Mouse (Mus musculus): ENCODE data around the gene E2f6. TPM values are rescaled to one million over a fixed set of nuclear protein-coding genes. Genes with fewer than 3 reads are reported as not detected.

The E2f6 gene
- 10 to 100 TPM; 53.1 to 57.7 TPM for total RNA-seq (2021)
- long read RNA-seq, experiment 1, transcript E2f6-204 (8 exons, 2,362 nt), result minor isoform, 34 of 102 reads
- long read RNA-seq, experiment 1, transcript E2f6-201 (7 exons, 2,418 nt), result major isoform, 52 of 102 reads
- long read RNA-seq, experiment 1, partial matches to known transcripts, result 6 of 102 reads
- long read RNA-seq, experiment 1, other reads (novel, unspliced or antisense), result 7 of 102 reads
- long read RNA-seq, experiment 2, transcript E2f6-202 (4 exons, 3,018 nt), result minor isoform, 6 of 121 reads
- long read RNA-seq, experiment 2, transcript E2f6-201 (7 exons, 2,418 nt), result major isoform, 52 of 121 reads
- long read RNA-seq, experiment 2, transcript E2f6-204 (8 exons, 2,362 nt), result minor isoform, 51 of 121 reads
- long read RNA-seq, experiment 2, partial matches to known transcripts, result 2 of 121 reads
- long read RNA-seq, experiment 2, other reads (novel, unspliced or antisense), result 9 of 121 reads

DNA sequence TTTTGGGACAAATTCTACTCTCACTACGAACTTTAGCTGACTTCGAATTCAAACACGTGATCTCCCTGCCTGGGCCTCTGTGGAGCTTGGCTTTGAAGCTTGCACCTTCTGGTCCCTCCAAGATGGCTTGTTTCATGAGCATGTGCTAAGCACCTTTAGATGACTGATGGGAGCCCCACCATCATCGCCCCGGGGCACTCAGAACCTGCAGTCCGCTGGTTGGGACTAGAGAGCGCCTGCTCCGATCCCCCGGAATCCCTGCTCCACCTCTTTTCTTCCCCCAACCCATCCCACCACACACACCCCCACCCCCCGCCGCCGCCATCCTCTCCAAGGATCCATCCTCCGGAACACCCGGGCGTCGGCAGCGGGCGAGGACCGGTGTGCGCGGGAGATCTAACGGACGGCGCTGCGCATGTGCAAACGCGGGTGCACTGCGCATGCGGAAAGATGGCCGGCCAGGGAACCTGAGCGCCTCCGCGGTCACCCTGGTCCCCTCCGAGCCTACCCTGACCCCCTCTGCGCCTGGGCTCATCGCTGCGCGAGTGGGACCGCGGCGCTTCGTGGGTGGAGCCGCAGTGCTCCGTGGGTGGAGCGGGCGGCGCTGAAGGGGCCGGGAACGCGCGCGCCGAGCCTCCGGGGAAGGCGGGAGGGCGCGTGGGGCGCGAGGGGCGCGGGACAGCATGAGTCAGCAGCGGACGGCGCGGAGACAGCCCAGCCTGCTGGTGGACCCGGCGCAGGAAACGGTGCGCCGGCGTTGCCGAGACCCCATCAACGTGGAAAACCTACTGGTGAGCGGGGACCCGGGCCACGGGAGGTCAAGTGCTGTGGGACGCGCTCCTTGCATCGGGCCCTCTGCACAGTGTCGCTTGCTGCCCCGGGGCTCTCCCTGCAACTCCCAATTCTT is at the start of gene E2f6:
Gene E2f6, plus strand, starts transcription at position 439 of the 907 bp plus-strand sequence.
- peak; percentile 75 to 85 for DNase-seq (ENCODE audit: low spot score in 2 of 2)

DNA sequence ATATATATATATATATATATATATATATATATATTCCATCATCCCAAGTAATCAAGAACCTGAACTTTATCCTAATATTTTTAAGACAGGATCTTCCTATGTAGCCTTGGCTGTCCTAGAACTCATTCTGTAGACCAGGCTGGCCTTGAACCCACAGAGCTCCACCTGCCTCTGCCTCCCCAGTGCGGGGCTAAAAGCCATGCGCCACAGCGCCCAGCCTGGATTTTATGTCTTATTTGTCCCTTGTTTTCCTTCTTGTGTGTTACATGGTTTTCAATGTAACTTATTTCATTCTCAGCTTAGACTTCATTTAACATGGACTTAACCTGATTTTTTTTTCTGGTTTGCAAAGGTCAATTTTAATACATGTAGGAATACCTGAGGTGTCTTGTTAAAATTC is 49.3 kb upstream of the E2f6 start:
- no peak for DNase-seq (ENCODE audit: low spot score in 2 of 2)

DNA sequence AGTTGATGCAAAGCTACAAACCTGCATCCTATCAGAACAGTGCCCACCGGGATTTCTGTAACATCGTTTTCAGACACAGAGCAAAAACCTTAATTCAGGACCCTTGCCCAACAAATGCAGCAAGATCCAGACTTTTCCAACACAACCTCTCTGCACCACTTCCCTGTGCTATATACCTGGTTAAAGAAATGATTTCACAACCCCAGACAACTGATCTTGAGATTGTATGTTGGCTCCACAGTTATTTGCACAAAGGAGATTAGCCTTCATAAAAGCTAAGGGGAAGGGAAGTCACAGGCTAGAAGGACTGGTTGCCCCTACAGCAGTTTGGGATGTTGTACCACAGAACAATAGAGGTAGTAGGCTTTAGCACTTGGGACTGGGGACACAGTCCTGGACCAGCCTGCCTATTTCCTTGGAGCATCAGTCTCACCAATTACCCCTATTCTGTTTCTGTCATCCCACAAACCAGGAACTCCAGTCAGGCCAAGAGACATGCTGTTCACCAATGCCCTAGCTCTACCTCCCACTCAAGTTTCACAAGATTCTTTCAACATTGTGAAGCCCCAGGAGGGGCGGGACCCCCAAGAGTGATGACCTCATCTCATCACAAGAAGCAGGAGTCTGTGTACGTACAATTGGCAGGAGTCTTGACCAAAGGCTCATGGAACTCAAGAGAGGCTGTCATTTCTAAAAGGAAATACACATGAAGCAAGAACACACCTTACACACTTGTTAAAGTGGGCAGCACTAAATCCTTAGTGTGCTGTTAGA is 46.9 kb upstream of the E2f6 start:
- DNase-seq (ENCODE audit: low spot score in 2 of 2), result no peak

DNA sequence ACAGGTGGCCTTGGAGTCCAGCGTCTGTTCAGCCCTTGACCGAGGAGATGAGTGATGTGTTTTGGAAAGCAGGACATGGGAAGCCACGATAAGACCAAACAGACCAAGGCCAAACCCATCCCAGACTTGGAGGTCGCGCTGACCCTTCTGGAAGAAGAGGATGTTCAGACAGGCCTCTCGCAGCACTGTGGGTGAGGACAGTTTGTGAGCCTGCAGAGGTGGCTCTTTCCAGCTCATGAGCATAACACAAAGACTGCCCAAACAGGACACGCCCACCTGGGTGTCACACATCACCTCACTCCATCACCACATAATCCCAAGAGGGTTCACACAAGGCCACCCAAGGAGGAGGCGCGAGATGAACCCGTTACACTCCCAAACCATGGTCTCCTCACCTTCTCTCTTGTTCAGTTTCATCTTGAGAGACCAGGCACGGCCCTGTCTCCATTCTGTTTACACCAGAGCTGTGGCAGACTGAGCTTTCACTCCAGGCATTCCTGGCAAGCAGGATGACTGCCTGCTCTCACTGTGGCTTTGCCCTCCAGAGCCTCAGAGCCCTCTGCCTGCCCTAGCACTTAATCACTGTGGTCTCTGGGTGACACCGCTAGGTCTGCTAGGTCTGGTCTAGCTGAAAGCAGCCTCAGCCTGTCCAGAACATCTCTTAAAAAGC is 45.9 kb upstream of the E2f6 start:
- DNase-seq (ENCODE audit: low spot score in 2 of 2), result no peak

DNA sequence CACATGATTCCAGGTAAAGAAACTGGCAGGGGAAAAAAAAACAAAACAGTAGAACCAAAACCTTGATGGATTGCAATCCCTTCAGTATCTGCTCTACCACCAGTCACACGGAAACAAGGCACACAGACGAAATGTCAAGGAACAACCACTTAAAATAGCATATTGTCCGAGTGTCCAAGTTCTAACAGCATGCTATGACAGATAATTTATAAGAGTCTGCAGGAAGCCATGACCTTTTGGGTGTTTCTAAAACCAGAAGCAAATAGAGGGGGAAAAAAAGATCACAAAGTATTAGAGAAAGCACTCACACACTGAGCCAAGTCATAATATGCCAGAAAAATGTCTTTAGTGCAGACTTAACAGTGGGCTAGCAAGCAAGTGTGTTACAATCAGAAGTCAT is 42.5 kb upstream of the E2f6 start:
- DNase-seq (ENCODE audit: low spot score in 2 of 2), result no peak

DNA sequence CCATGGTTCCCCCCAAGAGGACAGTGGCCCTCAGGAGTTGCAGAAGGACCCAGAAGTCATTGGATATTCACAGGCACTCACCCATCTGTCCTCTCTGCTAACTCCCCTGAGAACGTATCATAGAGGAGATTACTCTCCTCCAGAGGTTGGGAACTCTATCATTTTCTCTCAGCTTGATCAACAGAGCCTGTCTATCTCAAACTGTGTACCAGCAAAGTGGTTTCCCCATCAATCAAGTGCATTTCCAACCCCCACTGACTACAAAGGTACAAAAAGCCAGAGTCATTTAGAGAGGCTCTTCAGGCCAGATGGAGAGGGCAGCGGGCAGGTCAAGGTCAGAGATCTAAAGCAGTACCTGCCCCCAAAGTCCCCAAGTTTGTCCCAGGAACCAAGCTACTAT is 42.1 kb upstream of the E2f6 start:
- no peak for DNase-seq (ENCODE audit: low spot score in 2 of 2)

DNA sequence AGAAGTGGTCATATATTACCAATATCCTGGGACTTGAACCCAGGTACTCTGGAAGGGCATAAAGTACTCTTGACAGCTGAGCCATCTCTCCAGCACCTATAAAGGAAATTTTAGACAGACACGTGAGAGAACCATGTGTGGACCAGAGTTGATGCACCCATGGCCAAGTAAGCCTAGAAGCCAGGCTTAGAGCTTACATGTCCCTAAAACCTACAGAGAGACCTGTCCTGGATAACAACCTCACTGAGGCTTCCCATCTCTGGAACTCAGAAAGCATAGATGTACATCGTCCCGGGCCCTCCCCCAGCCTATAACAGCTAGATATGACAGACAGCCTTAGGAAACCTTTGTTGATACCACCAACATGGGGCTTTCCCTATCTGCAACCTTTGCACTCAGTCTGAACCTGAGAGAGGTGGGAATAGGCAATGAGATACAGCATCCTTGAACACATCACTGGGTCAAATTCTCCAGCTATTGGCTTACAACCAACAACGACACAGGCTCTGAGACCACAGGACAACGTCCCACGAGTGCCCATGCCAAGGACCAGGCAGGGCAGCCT is 41.1 kb upstream of the E2f6 start:
- DNase-seq (ENCODE audit: low spot score in 2 of 2), result no peak

DNA sequence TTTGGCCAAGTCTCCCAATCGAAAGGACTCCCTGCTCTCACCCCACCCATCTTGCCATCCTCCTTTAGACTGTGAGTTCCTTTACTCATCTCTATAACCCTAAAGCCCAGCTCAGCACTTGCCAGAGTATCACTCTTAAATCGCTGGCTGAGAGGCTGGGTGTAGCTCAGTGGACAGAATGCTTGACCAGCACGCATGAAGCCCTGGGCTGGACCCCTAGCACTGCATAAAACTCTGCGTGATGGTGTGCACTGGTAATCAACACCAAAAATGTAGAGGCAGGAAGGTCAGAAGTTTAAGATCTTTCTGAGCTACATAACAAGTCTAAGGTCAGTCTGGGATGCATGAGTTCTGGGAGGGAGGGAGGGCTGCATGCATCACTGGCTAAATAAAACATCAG is 36.2 kb upstream of the E2f6 start:
- DNase-seq (ENCODE audit: low spot score in 2 of 2), result no peak

DNA sequence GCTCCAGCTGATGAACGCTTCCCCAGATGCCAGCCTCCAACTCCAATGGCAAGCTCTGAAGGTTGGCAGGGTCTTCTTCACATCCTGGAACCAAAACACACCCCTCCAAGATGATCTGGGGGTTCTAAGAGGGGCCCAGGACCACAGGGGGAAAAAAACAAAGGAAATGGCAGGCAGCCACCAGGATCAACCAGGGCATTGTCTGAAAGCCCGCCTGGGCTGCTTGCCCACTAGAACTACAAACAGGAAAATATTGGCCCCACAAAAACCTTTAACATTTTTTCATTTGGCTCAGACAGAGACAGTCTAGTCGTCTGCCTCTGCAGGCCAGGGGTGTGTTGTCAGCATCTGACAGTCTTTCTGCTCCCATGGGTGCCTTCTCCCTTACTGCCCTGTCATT is 35.4 kb upstream of the E2f6 start:
- DNase-seq (ENCODE audit: low spot score in 2 of 2), result no peak

DNA sequence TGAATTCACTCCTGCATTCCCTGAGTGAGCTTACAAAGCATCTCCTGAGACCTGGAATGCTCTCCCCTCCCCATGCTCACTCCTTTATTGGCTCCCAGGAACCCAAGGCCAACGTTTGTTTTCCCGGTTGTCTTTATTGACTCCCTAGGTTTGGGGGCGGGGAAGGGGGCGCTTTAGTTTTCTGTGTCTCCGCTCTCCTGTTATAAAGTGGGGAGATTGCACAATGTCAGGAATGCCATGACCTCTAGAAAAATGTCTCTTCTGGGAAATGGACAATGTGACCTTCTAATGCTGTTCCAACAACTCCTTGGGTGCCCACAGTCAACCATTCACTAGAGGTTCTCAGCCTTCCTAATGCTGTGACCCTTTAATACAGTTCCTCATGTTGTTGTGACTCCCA is 32.2 kb upstream of the E2f6 start:
- no peak for DNase-seq (ENCODE audit: low spot score in 2 of 2)

DNA sequence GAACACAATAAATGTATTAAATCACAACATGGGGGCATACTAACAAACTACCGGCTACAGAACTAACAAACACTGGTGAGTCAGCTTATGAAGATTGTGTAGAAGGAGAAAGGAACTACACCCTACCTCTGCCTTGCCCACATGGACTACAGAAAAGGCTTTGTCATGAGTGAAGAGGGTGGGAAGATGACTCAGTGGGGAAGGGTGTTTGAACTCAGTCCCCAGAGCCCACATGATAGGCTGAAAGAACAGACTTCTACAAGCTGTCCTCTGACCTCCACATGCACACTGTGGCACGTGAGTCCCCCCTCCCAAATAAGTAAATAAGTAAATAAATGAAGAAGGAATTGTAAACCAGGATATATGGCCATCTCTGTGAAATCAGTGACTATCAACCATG is 31.6 kb upstream of the E2f6 start:
- no peak for DNase-seq (ENCODE audit: low spot score in 2 of 2)

DNA sequence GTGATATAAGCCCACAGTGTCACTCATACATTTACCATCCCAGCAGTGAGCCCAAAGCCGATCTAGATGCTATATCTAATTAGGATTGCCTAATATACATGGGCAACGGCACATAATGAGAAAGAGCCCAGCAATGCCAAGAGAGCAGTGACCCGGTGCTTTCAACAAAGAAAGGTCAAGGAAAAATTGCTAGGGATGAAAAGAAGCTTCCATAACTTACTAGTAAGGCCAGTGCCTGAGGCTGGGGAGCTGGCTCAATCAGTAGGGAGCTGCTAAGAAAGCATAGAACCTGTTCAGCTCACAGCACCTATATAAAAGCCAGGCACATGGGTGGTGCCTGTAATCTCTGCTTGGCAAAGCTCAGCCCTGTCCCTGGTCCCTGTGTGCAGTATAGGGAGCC is 30.4 kb upstream of the E2f6 start:
- DNase-seq (ENCODE audit: low spot score in 2 of 2), result no peak

DNA sequence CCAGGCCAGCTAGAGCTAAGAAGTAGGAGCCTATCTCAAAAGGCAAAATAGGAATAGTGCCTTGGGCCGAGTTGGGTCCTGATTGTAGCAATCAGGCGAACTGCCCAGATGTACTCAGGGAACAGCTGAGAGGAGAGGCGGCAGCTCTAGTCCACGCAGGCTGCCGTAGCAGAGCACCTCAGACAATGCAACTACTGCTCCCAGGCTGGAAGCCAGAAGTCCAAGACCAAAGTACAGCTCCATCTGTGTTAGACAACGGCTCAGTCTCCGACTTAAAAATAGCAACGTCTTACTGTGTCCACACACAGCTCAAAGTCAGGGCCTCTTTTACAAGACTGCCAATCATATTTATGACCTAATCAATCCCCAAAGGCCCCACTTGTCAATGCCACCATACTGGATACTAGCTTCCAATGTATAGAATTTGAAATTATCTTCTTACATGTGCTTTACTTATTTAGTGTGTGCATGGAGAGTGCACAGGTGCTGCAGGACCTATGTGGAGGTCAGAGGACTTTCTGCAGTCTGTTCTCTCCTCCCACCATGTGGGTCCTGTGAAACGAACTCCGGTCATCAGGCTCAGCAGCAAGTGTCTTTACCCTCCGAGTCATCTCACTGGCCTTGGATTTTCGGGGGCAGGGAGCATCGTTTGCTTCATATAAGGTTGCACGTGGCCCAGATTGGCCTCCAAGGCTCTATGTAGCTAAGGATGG is 29.6 kb upstream of the E2f6 start:
- no peak for DNase-seq (ENCODE audit: low spot score in 2 of 2)

DNA sequence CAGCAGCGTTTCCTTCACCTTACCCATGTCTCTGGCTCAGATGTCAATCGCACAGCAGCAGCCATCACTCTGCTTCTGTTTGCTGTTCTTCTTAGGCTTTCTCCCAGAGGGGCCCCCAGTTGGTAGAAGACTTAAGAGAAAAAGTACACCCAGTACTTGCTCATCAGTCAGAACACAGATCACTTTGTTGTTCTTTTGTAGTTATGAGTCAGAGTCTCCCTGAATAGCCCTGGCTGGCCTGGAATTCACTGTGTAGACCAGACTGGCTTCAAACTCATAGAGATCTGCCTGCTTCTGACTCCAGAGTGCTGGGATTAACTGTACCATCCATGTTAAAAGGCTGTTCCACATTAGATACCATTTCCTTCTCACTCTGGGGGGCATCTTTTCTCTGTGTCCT is 22.2 kb upstream of the E2f6 start:
- DNase-seq (ENCODE audit: low spot score in 2 of 2), result no peak

DNA sequence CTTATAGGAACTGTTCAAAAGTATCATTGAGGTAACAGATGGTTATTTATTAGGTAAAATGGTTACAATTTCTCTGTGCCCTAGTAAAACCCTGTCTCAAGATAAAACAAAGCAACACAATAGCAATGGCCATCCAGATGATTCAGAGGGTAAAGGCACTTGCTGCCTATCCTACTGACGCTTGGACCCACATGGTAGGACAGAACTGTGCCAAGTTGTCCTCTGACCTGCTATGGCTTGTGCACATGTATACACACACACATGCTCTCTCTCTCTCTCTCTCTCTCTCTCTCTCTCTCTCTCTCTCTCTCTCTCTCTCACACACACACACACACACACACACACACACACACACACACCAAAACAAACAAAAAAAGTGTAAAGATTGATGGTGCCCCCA is 21.6 kb upstream of the E2f6 start:
- DNase-seq (ENCODE audit: low spot score in 2 of 2), result no peak

DNA sequence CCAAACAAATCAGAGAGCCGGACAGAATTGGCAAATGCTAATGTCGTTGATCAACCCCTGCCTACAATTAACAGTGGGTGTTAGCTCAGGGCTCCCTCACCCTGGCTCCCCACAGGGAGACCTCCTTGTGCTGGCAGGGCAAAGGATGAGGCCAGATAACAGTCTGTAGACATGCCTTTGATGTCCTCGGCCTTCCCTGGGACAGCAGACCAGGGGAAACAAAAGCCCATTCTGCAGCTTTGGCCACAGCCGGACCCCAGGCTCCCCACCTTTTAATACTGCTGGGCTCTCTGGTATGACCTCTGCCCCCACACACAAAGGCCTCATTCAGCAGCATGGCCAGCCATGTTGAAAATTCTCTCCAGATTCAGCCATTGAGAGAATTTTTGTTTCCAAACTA is 21.0 kb upstream of the E2f6 start:
- no peak for DNase-seq (ENCODE audit: low spot score in 2 of 2)

DNA sequence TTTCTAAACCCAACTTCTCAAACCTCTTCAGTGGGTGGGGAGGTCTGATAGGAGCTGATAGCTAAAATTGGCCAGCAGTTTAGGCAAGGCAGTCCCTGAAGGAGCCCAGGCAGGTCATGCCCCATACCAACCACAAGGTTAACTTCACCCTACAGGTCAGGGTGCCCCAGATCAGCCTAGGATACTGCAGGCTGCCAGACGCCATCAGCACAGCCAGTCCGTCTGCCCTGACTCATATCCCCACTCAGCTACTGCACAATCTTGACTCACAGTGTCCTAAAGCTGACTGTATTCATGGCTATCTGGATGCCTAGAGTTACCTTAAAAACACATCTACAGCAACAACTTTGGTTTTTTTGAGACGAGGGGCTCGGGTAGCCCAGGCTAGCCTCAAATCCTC is 20.3 kb upstream of the E2f6 start:
- DNase-seq (ENCODE audit: low spot score in 2 of 2), result no peak

DNA sequence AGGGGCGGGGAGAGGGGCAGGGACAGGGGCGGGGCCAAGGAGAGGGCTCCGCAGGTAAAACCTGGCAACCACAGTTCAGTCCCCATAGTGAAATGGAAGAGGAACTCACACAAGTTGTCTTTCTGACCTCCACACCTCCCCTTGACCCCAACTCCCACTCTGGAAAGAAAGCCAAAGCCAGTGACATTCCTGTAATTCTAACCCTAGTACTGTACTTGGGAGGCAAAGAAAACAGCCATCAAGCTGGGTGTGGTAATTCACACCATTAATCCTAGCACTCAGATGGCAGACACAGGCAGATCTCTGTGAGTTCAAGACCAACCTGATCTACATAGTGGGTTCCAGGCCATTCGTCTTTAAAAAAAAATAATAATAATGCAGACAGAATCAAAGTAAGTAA is 17.4 kb upstream of the E2f6 start:
- no peak for DNase-seq (ENCODE audit: low spot score in 2 of 2)

DNA sequence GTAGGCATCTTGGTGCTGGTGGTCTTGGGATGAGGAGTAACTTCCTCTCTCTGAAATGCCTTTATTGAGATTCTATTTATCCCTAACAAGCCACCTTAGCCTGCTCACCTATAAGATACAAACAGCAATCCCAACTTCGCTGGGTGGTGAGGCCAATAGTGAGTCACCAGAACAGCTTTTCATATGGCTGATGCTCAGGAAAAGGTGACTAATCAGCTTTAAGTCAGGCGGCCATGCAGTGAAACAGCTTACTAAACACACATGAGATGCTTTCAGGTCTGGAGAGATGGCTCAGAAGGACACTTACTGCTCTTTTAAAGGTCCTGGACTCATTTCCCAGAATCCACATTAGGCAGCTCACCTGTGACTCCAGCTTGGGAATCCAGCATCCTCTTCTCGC is 15.0 kb upstream of the E2f6 start:
- no peak for DNase-seq (ENCODE audit: low spot score in 2 of 2)

DNA sequence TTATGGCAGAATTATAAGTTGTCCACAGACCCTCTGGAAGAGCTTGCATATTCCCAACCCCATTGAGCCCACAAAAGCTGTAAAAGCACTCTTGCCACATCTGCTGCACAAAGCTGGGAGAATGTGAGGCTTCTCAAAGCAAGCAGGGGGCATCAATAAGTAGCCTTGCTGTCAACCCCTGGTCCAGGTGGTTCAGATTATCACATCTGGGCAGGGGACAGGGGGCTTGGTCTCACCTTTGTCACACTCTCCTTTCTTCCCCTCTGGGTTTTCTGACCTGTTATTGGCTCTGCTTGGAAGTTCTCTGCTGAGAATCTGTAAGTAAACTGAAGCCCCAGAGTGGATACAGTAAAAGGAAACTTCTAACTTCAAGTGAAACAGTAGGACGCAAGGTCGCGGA is 11.9 kb upstream of the E2f6 start:
- DNase-seq (ENCODE audit: low spot score in 2 of 2), result no peak
